Mouse (Mus musculus) stomach, postnatal 0 days (tissue): Measurements from ENCODE around the gene Itga8.

Source experiments
- CTCF ChIP-seq: IDR thresholded peaks from 2 replicates; pipeline ENCODE4 v1.5.1; 2016; ENCODE audit warnings: antibody characterized with exemption, low read depth, mild to moderate bottlenecking, moderate library complexity
- EP300 ChIP-seq: optimal IDR thresholded peaks from 2 replicates; pipeline ENCODE3; 2016; ENCODE audit warnings: antibody characterized with exemption

DNA sequence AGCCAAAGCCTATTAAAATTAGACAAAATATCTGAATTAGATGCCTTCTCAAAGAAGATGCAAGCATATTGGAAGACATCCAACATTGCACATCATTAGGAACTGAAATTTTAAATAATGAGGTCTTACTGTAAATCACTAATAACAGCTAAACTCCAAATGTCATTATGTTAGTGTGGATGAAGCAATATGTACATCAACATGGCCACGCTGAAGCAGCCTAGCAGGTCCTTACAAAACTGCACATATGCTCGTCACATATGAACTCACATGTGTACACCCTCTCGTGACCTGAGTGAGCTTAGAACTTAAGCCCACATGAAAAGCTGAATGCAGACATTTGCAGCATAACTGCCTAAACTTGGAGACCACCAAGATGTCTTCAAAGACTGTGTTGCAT is 66.4 kb downstream of the Itga8 start:
- no peak for TF ChIP-seq CTCF
- no peak for TF ChIP-seq EP300
